Mouse (Mus musculus) heart, embryonic 11.5 days (tissue): ENCODE results near the gene Mon2. TPM values are rescaled to one million over a fixed set of nuclear protein-coding genes. Genes with fewer than 3 reads are reported as not detected.
A peak's percentile ranks its signal among the peaks of the same experiment; 100 is the strongest.

ENCODE experiments used
- ATAC-seq: fragments of 200-750 bp; cut with Nextera tagmentation; replicated peaks from 2 replicates; pipeline ENCODE4 v1.8.0; 2017; ENCODE audit warnings: moderate library complexity; ENCODE audit not compliant: insufficient number of reproducible peaks, low FRiP score, low TSS enrichment
- H3K27ac ChIP-seq: fragments of 300-500 bp; sonication (generic); 2 replicates; pipeline ENCODE4 v1.5.1; 2014; ENCODE audit warnings: mild to moderate bottlenecking, low read depth, low read length
- H3K27me3 ChIP-seq: fragments of 300-500 bp; sonication (generic); 2 replicates; pipeline ENCODE4 v1.6.1; 2014; ENCODE audit warnings: mild to moderate bottlenecking, low read length, mixed read lengths; ENCODE audit not compliant: control insufficient read depth, insufficient read depth
- H3K36me3 ChIP-seq: fragments of 300-500 bp; sonication (generic); 2 replicates; pipeline ENCODE4 v1.6.1; 2014; ENCODE audit warnings: mild to moderate bottlenecking, low read length, moderate library complexity, mixed read lengths; ENCODE audit not compliant: control insufficient read depth, insufficient read depth
- H3K4me1 ChIP-seq: fragments of 300-500 bp; sonication (generic); 2 replicates; pipeline ENCODE4 v1.6.1; 2014; ENCODE audit warnings: low read length; ENCODE audit not compliant: control insufficient read depth, insufficient read depth
- H3K4me2 ChIP-seq: fragments of 300-500 bp; sonication (generic); 2 replicates; pipeline ENCODE4 v1.6.1; 2014; ENCODE audit warnings: mild to moderate bottlenecking, moderate library complexity
- H3K4me3 ChIP-seq: fragments of 300-500 bp; sonication (generic); 2 replicates; pipeline ENCODE4 v1.5.1; 2014; ENCODE audit warnings: low read depth, low read length
- H3K9ac ChIP-seq: fragments of 300-500 bp; sonication (generic); 2 replicates; pipeline ENCODE4 v1.6.1; 2014; ENCODE audit warnings: mild to moderate bottlenecking, low read depth, low read length, moderate library complexity
- H3K9me3 ChIP-seq: fragments of 300-500 bp; sonication (generic); replicated peaks from 2 replicates; pipeline ENCODE4 v1.6.1; 2016; ENCODE audit warnings: low read length; ENCODE audit not compliant: control insufficient read depth
- WGBS: fragments of 180-500 bp; shearing (Covaris S2); extraction: QIAGEN DNeasy Blood & Tissue Kit; methylation state at CpG from one replicate; pipeline ENCODE4 v1.1.7; 2014; ENCODE audit not compliant: insufficient replicate concordance; 5-methylcytosine and 5-hydroxymethylcytosine counted together
- polyA plus RNA-seq: library from polyadenylated mRNA; unstranded; fragments of >200 nt; fragmentation: Nextera tagmentation; extraction: Ambion mirVana; gene quantifications from 2 replicates; pipeline ENCODE4 v1.2.1, GENCODE M21; 2014

The Mon2 gene
- polyA plus RNA-seq, 1 experiment from 2014 or later = 23.7 TPM

DNA sequence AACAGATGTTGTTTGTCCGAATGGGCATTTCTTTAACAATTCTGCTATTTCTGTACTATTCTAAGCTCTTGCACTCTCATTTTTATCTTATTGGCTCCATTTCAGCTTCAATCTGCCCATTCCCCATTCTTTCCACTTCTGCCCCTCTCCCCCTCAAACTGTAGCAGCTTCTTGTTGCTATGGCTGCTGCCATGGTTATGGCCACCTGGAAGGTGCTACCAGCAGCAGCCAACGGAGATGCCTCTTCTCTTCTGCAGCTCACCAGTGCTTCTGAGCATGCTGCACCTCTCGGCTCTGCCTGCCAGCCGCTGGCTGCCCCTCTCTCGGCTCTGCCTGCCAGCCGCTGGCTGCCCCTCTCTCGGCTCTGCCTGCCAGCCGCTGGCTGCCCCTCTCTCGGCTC lies 8.0 kb upstream of the Mon2 start:
- no peaks in the 10 kb centered on the region for H3K27me3 ChIP-seq
- no peak overlapping the region for H3K9ac ChIP-seq
- H3K4me1 ChIP-seq = no peaks in the 10 kb centered on the region
- WGBS = 59% methylated on average over 9 of the region's 9 CpGs
- H3K36me3 ChIP-seq = no peaks in the 10 kb centered on the region
- ATAC-seq = no peak
- H3K9me3 ChIP-seq = no peaks in the 10 kb centered on the region
- no peak overlapping the region for H3K4me3 ChIP-seq
- no peak overlapping the region for H3K4me2 ChIP-seq
- no peak overlapping the region for H3K27ac ChIP-seq

DNA sequence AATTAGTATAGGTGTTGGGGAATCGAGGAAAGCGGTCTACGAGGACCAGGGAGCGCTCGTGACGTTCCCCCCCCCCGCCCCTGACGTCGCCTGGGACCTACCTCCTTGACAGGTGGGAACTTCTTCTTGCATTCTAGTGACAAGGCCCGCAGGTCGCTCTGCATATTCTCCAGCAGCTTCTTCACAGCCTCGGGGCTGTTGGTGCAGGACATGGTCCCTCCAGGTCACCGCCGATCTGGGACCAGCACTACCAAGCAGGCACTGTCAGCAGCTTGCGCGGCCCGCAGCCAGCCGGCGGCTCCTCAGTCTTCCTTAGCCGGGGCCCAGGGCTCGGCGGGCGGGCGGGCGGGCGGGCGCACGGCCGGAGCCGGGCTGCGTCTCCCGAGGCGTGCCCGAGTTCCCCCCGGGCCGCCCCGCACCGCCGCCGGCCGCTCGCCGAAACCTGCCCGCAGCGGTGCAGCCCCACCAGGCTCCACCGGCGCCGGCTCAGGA lies 508 bp downstream of the Mon2 start:
- Histone ChIP-seq H3K27ac (peak overlapping the region; percentile 76), H3K36me3 (no peaks in the 10 kb centered on the region), H3K4me3 (peak overlapping the region; percentile 100), H3K4me2 (peak overlapping the region; percentile 88), H3K9me3 (no peaks in the 10 kb centered on the region), H3K27me3 (no peaks in the 10 kb centered on the region), H3K9ac (peak overlapping the region; percentile 90), H3K4me1 (peaks cover 14% of the 10 kb centered on the region)
- ATAC-seq = peak; percentile 62
- WGBS = under 1% methylated on average over 24 of the region's 48 CpGs

DNA sequence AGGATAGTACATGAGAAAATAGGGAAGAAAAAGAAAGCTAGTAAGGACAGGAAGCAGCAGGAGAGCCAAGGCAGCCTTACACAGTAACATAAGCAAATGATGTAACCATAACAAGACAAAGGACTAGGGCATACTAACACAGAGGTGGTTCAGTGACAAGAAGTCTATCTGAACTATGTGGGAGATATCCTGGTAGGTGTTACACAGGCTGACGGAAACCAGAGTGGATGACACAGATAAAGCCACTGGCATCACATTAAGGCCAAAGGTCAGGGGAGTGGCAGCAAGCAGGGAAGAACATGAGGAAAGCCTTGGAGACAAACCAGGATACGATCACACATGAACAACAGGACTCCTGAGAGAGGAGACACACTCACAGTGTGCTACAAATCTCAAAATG lies 4.3 kb downstream of the Mon2 start:
- WGBS = 18% methylated on average over 2 of the region's 2 CpGs
- no peaks in the 10 kb centered on the region for H3K27me3 ChIP-seq
- peaks cover 8% of the 10 kb centered on the region; the same call in 1 of the 2 replicates for H3K36me3 ChIP-seq
- ATAC-seq = no peak
- no peak overlapping the region for H3K9ac ChIP-seq
- peaks cover 14% of the 10 kb centered on the region for H3K4me1 ChIP-seq
- H3K9me3 ChIP-seq = no peaks in the 10 kb centered on the region
- no peak overlapping the region for H3K4me3 ChIP-seq
- 0 out of 2 replicates have a peak overlapping the region, but pooled peaks have one; percentile 38 for H3K27ac ChIP-seq
- peak overlapping the region; percentile 7; the same call in 1 of the 2 replicates for H3K4me2 ChIP-seq

DNA sequence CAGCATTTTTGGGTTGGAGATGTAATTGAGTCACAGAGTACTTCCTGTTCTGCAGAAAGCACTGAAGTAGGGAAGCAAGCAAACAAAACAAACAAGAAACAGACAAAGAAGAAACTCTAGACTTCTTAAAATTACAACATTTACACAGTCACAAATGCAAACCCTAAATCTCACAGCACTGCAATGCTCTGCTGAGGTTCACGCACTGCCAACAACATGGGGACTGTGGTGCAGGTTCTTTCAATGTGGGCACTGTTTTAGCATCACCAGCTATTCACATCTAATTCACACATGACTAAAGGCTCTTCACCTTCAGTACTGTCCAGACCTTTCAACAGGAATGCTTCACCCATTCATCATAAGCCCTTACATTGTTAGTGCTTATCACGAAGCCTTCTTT lies 13.3 kb downstream of the Mon2 start:
- Histone ChIP-seq H3K9me3 (no peaks in the 10 kb centered on the region), H3K36me3 (no peaks in the 10 kb centered on the region), H3K27me3 (no peaks in the 10 kb centered on the region), H3K4me2 (no peak overlapping the region), H3K4me3 (no peak overlapping the region), H3K4me1 (no peaks in the 10 kb centered on the region; the same call in 1 of the 2 replicates), H3K27ac (no peak overlapping the region; the same call in 1 of the 2 replicates), H3K9ac (no peak overlapping the region)
- WGBS = 80% methylated on average over 2 of the region's 2 CpGs
- ATAC-seq = no peak

DNA sequence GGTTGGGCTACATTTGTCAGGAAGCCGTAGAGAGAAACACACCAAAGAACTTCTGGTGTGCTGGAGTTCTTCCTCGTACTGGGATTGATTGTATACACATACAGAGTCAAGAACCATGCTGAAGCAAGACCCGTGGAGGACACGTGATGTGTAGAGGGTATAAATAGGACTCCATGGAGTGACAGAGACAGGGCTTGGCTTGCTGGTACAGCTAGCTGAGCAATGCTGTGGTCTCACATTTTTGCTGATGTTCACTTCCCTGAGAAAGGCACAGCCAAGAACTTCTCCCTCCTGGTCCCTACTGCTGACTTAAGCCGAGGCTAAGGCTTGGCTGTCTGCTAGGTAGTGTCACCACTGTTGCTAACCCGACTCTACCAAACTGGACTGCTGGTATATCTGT lies 15.5 kb downstream of the Mon2 start:
- peaks cover 4% of the 10 kb centered on the region for H3K4me1 ChIP-seq
- no peak overlapping the region for H3K4me2 ChIP-seq
- no peaks in the 10 kb centered on the region for H3K27me3 ChIP-seq
- H3K9ac ChIP-seq = no peak overlapping the region
- H3K36me3 ChIP-seq = no peaks in the 10 kb centered on the region
- 67% methylated on average over 6 of the region's 6 CpGs for WGBS
- peak overlapping the region; percentile 42; the same call in 1 of the 2 replicates for H3K27ac ChIP-seq
- H3K4me3 ChIP-seq = no peak overlapping the region
- ATAC-seq = peak; percentile 59; the same call in 1 of the 2 replicates
- H3K9me3 ChIP-seq = no peaks in the 10 kb centered on the region

DNA sequence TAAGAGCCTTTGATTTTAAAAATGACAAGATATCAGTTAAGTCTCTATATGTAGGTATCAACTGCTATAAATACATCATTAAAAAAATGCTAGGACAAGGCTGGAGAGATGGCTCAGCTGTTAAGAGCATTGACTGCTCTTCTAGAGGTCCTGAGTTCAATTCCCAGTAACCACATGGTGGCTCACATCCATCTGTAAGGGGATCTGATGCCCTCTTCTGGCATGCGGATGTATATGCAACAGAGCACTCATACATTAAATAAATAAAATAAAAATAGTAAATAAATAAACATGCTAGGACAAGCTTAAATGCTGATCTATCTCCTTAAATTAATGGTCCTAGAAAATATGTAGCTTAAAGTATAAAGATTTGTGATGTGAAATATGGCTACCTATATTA lies 19.2 kb downstream of the Mon2 start:
- no peak overlapping the region for H3K4me2 ChIP-seq
- 88% methylated on average over 1 of the region's 1 CpGs for WGBS

DNA sequence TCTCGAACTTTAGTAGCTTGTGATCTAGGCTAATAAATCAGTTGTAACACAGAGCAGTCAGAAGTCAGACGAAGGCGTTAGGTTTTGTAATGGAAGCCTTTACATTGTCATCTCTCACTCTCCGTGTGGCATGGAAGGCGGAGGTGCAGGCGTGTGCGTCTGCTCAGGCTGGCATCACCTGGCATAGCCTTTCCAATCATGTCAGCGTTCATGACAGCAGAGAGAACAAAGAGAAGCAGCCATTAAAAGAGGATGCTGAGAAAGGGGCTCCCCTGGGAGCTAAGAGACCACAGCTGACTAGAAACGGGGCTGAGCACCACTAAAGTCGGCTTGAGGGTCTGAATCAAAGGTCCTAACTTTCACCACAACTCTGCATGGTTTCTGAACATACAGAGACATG lies 19.8 kb downstream of the Mon2 start:
- Histone ChIP-seq H3K4me1 (peaks cover 14% of the 10 kb centered on the region), H3K36me3 (no peaks in the 10 kb centered on the region), H3K4me3 (no peak overlapping the region), H3K9me3 (no peaks in the 10 kb centered on the region), H3K4me2 (no peak overlapping the region), H3K9ac (no peak overlapping the region), H3K27ac (no peak overlapping the region), H3K27me3 (no peaks in the 10 kb centered on the region)
- WGBS = 85% methylated on average over 10 of the region's 10 CpGs
- no peak for ATAC-seq

More for the DNA sequence above, 19.2 kb downstream of the Mon2 start:
- Histone ChIP-seq H3K36me3 (no peaks in the 10 kb centered on the region), H3K9ac (no peak overlapping the region), H3K27me3 (no peaks in the 10 kb centered on the region), H3K9me3 (no peaks in the 10 kb centered on the region), H3K4me3 (no peak overlapping the region), H3K27ac (no peak overlapping the region), H3K4me1 (peaks cover 11% of the 10 kb centered on the region)
- ATAC-seq = no peak

DNA sequence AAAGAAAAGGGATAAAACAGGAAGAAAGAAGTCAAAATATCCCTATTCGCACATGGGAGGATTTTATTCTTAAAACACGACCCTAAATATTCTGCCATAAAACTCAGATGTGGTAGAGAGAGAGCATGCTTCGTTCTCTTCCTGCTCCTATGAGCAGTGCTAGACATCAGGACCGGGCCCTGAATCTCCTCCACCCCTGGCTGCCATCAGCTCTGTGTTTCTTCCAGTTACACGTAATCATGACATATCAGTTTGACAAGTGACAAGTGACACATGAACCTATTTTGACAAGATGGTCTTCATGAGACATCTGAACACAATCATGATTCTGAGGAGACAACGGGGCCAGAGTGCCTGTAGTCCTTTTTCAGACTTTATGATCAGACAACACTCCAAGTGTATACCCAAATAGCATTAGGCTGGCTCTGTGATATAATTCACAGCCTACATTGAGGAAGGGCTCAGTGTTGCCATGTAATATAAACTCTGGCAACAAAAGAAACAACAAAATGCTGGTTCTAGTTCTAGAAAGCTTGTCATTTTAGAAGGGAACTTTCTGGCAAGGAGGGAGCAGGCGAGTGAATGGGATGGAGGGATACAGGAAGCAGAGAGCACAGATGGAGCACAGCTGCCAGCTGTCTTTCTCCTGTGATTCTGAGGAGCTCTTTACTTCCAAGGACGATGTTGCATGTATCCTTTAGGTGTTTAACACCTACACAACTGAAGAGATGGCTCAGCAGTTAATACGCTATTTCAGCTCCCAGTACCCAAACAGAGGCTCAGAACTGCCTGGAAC lies 20.9 kb downstream of the Mon2 start:
- Histone ChIP-seq H3K27ac (peak overlapping the region; percentile 59), H3K36me3 (no peaks in the 10 kb centered on the region), H3K4me3 (no peak overlapping the region), H3K27me3 (no peaks in the 10 kb centered on the region), H3K9ac (no peak overlapping the region), H3K9me3 (no peaks in the 10 kb centered on the region), H3K4me2 (no peak overlapping the region), H3K4me1 (peaks cover 16% of the 10 kb centered on the region)
- 56% methylated on average over 9 of the region's 9 CpGs for WGBS
- ATAC-seq = no peak

DNA sequence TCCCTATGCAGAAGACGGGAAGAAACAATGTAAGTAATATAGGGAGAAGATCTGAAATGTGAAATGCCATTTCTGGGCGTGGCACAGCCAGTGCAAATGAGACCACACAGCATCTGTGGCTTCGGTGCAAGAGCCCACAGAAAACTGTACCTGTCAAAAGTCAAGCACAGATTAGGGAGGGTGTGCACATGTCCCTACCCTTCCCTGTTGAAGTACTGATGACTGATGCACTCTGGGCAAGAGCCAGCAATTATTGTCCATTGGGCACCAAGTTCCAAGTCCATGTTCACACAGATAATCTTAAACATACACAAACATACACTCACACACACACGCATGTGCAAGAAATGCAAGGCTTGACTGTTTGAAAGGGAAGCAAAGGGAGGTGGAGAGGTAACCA lies 22.7 kb downstream of the Mon2 start:
- 73% methylated on average over 4 of the region's 4 CpGs for WGBS

More for the DNA sequence above, 22.7 kb downstream of the Mon2 start:
- H3K9ac ChIP-seq = no peak overlapping the region
- H3K4me2 ChIP-seq = no peak overlapping the region
- no peak overlapping the region for H3K27ac ChIP-seq
- no peaks in the 10 kb centered on the region for H3K9me3 ChIP-seq
- ATAC-seq = no peak
- H3K4me3 ChIP-seq = no peak overlapping the region
- peaks cover 16% of the 10 kb centered on the region for H3K4me1 ChIP-seq
- peaks cover 3% of the 10 kb centered on the region for H3K36me3 ChIP-seq
- H3K27me3 ChIP-seq = no peaks in the 10 kb centered on the region
